ENCODE assay signal across 22 mouse cellular contexts in the genomic region with DNA sequence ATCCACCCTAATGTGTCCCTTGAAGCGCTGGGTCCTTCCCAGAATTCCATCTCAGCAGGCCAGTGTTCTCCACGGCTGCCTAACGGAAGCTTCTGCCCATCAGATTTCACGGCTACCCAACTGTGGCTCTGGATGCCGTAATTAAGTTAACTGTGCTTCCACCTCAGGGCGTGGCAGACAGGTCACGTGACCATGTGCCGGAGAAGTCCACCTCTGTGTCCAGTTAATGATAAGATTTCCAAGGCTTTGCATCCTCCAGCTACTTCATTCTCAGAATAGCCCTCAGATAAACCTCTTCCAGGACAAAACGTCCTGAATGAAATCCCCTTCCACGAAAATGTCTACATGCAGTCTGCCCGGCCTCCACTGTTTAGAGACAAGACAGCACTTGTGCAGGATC. TPM values are rescaled to one million over a fixed set of nuclear protein-coding genes. Genes with fewer than 3 reads are reported as not detected.
A peak's percentile ranks its signal among the peaks of the same experiment; 100 is the strongest.
DNase-seq lines count a peak whose midpoint lies in the region; ATAC-seq and TF ChIP-seq lines count a peak whose summit lies in the region.
"Had no signal": no experiment of that assay in that cellular context is flagged by ENCODE, and none has a peak within 500 bp of the region (broad histone marks: within the 10 kb centered on the region; RNA-seq: fewer than 3 reads in every experiment).

No protein-coding gene starts in this region.

- H3K4me2 ChIP-seq in heart, embryonic 15.5 days, result peak overlapping the region; percentile 19; the same call in 1 of the 2 replicates
- H3K4me2 ChIP-seq: hindbrain, embryonic 14.5 days; lung, embryonic 14.5 days; midbrain, embryonic 12.5 days; neural tube, embryonic 15.5 days; stomach, embryonic 15.5 days had no signal

- TF ChIP-seq EP300 in MEL (IDR thresholded peaks at IDR 0.05; ENCODE audit: low read depth in 1 of 2, low read length in 2 of 2), result no peak

- TF ChIP-seq RAD21 in MEL (IDR thresholded peaks at IDR 0.05; ENCODE audit: low read depth, low read length), result no peak

- no peaks in the 10 kb centered on the region for H3K27me3 ChIP-seq in heart, embryonic 15.5 days
- H3K27me3 ChIP-seq in MEL (ENCODE audit: control insufficient read depth in 1 of 2, insufficient read depth in 2 of 2, low read length in 2 of 2), result no peaks in the 10 kb centered on the region; a peak in 1 of 4 replicates
- H3K27me3 ChIP-seq in embryonic facial prominence, embryonic 10.5 days (replicated peaks; ENCODE audit: low read depth, poor library complexity, severe bottlenecking), result no peaks in the 10 kb centered on the region
- H3K27me3 ChIP-seq: midbrain, embryonic 12.5 days; neural tube, embryonic 15.5 days; stomach, embryonic 15.5 days had no signal

- no peak for DNase-seq in heart, adult 8-10 months (ENCODE audit: low spot score)
- DNase-seq in MEL (ENCODE audit: low read depth, low spot score), result no peak
- DNase-seq in embryonic facial prominence, embryonic 10.5 days (ENCODE audit: low spot score), result peak; percentile 10
- DNase-seq in testis, postnatal 14 days (ENCODE audit: low spot score), result peak; percentile 75
- no peak for DNase-seq in gastrocnemius, postnatal 4 days (ENCODE audit: low spot score in 2 of 2)
- no peak for DNase-seq in kidney, postnatal 36 days
- DNase-seq: cerebellum, adult 11 months; cerebellum, adult 9-11 months; forebrain, postnatal 0 days; gastrocnemius, postnatal 25 days; kidney, adult 9 months; kidney, postnatal 14 days; layer of hippocampus, postnatal 36 days; lung, embryonic 14.5 days had no signal

- no peak overlapping the region for H3K9ac ChIP-seq in heart, embryonic 15.5 days
- no peak overlapping the region for H3K9ac ChIP-seq in MEL (ENCODE audit: control insufficient read depth, low read depth, low read length, poor library complexity, severe bottlenecking)
- H3K9ac ChIP-seq: forebrain, postnatal 0 days; hindbrain, embryonic 14.5 days; liver, embryonic 14.5 days; lung, embryonic 14.5 days; midbrain, embryonic 12.5 days; neural tube, embryonic 15.5 days; stomach, embryonic 15.5 days had no signal

- H3K4me3 ChIP-seq in heart, embryonic 15.5 days, result no peak overlapping the region
- H3K4me3 ChIP-seq in MEL (ENCODE audit: control insufficient read depth in 1 of 2, insufficient read depth in 1 of 2, low read depth in 2 of 2, low read length in 2 of 2), result no peak overlapping the region
- no peak overlapping the region for H3K4me3 ChIP-seq in embryonic facial prominence, embryonic 10.5 days
- H3K4me3 ChIP-seq: layer of hippocampus, adult 2 months; midbrain, embryonic 12.5 days; neural tube, embryonic 15.5 days; stomach, embryonic 15.5 days had no signal

- TF ChIP-seq POLR2A in MEL (IDR thresholded peaks at IDR 0.05; ENCODE audit: control insufficient read depth in 1 of 2, insufficient read depth in 1 of 2, low read depth in 1 of 2, low read length in 2 of 2, poor library complexity in 1 of 2), result no peak

- no peaks in the 10 kb centered on the region for H3K36me3 ChIP-seq in heart, embryonic 15.5 days
- peaks cover 0 to 8% of the 10 kb centered on the region in 2 experiments; a peak in 2 of 4 replicates for H3K36me3 ChIP-seq in MEL (ENCODE audit: control insufficient read depth in 1 of 2, insufficient read depth in 2 of 2, low read length in 2 of 2)
- no peaks in the 10 kb centered on the region for H3K36me3 ChIP-seq in embryonic facial prominence, embryonic 10.5 days (replicated peaks)
- H3K36me3 ChIP-seq: midbrain, embryonic 12.5 days; neural tube, embryonic 15.5 days; stomach, embryonic 15.5 days had no signal

- TF ChIP-seq CTCF in MEL (IDR thresholded peaks at IDR 0.05 in 2 of 3, conservative IDR thresholded peaks at IDR 0.05 in 1 of 3; ENCODE audit: control insufficient read depth in 1 of 3, insufficient read depth in 1 of 3, low read depth in 2 of 3, low read length in 3 of 3, poor library complexity in 1 of 3, severe bottlenecking in 1 of 3), result no peak

- H3K4me1 ChIP-seq in heart, embryonic 15.5 days (replicated peaks), result peaks cover 18% of the 10 kb centered on the region
- H3K4me1 ChIP-seq in MEL (ENCODE audit: control insufficient read depth in 1 of 2, insufficient read depth in 2 of 2, low read length in 2 of 2), result peaks cover 4 to 9% of the 10 kb centered on the region in 2 experiments; a peak in 3 of 4 replicates
- peaks cover 14% of the 10 kb centered on the region for H3K4me1 ChIP-seq in embryonic facial prominence, embryonic 10.5 days

- ATAC-seq in heart, embryonic 15.5 days (replicated peaks; ENCODE audit: insufficient number of reproducible peaks, insufficient read depth, low FRiP score, low read depth), result no peak
- ATAC-seq: forebrain, postnatal 0 days; intestine, embryonic 16.5 days had no signal

- H3K79me2 ChIP-seq in MEL (ENCODE audit: control insufficient read depth, insufficient read depth, low read length, poor library complexity), result peaks cover 11% of the 10 kb centered on the region

- no peak overlapping the region for H3K27ac ChIP-seq in heart, embryonic 15.5 days
- no peak overlapping the region for H3K27ac ChIP-seq in MEL (ENCODE audit: control insufficient read depth, low read depth, low read length)
- H3K27ac ChIP-seq in embryonic facial prominence, embryonic 10.5 days (replicated peaks), result no peak overlapping the region
- H3K27ac ChIP-seq: hindbrain, embryonic 14.5 days; layer of hippocampus, adult 2 months; liver, embryonic 14.5 days; midbrain, embryonic 12.5 days; neural tube, embryonic 15.5 days; stomach, embryonic 15.5 days had no signal

- 47% methylated on average over 11 of the region's 11 CpGs for WGBS in heart, embryonic 15.5 days
- 69% methylated on average over 11 of the region's 11 CpGs for WGBS in embryonic facial prominence, embryonic 10.5 days

- no peaks in the 10 kb centered on the region for H3K9me3 ChIP-seq in heart, embryonic 15.5 days (replicated peaks)
- no peaks in the 10 kb centered on the region for H3K9me3 ChIP-seq in MEL (replicated peaks; ENCODE audit: insufficient read depth, low read length)
- H3K9me3 ChIP-seq in embryonic facial prominence, embryonic 10.5 days, result 0 out of 2 replicates have a peak, but pooled peaks cover 2% of the 10 kb centered on the region
- H3K9me3 ChIP-seq: midbrain, embryonic 12.5 days; neural tube, embryonic 15.5 days; stomach, embryonic 15.5 days had no signal

TF ChIP-seq in MEL, 35 proteins besides CTCF, POLR2A, EP300 and RAD21:
- TF ChIP-seq USF1 (IDR thresholded peaks at IDR 0.05; ENCODE audit: low read depth, low read length) (peak; percentile 35; the same call in 1 of the 2 replicates), MAFK (IDR thresholded peaks at IDR 0.05; ENCODE audit: borderline replicate concordance, low read depth, low read length) (no peak)

RNA-seq across cellular contexts. Expression of a gene that starts 4.4 kb away (rescaled TPM):
- polyA plus RNA-seq in heart, embryonic 15.5 days (2015; fragmentation: Nextera tagmentation; extraction: Ambion mirVana), result 51.8 and 55.1 TPM in 2 replicates
- 10 to 100 TPM; 47.1 to 54.5 (median 48.3) TPM for total RNA-seq in heart, adult 8-10 months (2022)
- 137 and 156 TPM in 2 replicates for total RNA-seq in MEL (2012; rRNA removed)
- 100 to 1,000 TPM; 165 to 242 TPM for polyA plus RNA-seq in MEL (2012; ENCODE audit: insufficient read depth in 1 of 2, insufficient read length in 2 of 2, low read depth in 1 of 2, low replicate concordance in 2 of 2, missing spikeins in 1 of 2)
- polyA plus RNA-seq in embryonic facial prominence, embryonic 10.5 days (2016; fragmentation: Nextera tagmentation; extraction: Ambion mirVana), result 116 and 118 TPM in 2 replicates
- 10 to 100 TPM; 60.6 to 69.7 TPM for total RNA-seq in gastrocnemius, postnatal 4 days (2021)

Comparison
In these comparisons a context has a peak if more than half of its experiments do, and no peak if none do; other contexts are left out.
1. DNase-seq: peak in embryonic facial prominence, embryonic 10.5 days (single experiment) and testis, postnatal 14 days (single experiment); none in heart, adult 8-10 months (single experiment), MEL (single experiment), gastrocnemius, postnatal 4 days (0 of 2) and kidney, postnatal 36 days (0 of 2).